Mouse (Mus musculus) forebrain, embryonic 10.5 days (tissue): Measurements from ENCODE around the gene Nptxr. TPM values are rescaled to one million over a fixed set of nuclear protein-coding genes. Genes with fewer than 3 reads are reported as not detected.

Experiments used
- DNase-seq: peaks from one replicate; pipeline ENCODE4 v3.0.0-alpha.2; 2017; ENCODE audit warnings: low spot score; ENCODE audit errors: extremely low spot score
- H3K27ac ChIP-seq: fragments of 300-500 bp; sonication (generic); 2 replicates; pipeline ENCODE4 v1.5.1; 2016; ENCODE audit warnings: mild to moderate bottlenecking
- H3K27me3 ChIP-seq: fragments of 300-500 bp; sonication (generic); 2 replicates; pipeline ENCODE4 v1.6.1; 2016; ENCODE audit warnings: mild to moderate bottlenecking; ENCODE audit not compliant: poor library complexity, severe bottlenecking
- H3K36me3 ChIP-seq: fragments of 300-500 bp; sonication (generic); replicated peaks from 2 replicates; pipeline ENCODE4 v1.6.1; 2016; ENCODE audit warnings: mild to moderate bottlenecking, moderate library complexity
- H3K4me1 ChIP-seq: fragments of 300-500 bp; sonication (generic); 2 replicates; pipeline ENCODE4 v1.6.1; 2016
- H3K4me3 ChIP-seq: fragments of 300-500 bp; sonication (generic); 2 replicates; pipeline ENCODE4 v1.5.1; 2016; ENCODE audit warnings: mild to moderate bottlenecking, moderate library complexity
- H3K9me3 ChIP-seq: fragments of 300-500 bp; sonication (generic); 2 replicates; pipeline ENCODE4 v1.6.1; 2016; ENCODE audit warnings: mild to moderate bottlenecking, moderate library complexity
- WGBS: fragments of 180-500 bp; shearing (Covaris S2); methylation state at CpG from one replicate; pipeline ENCODE4 v1.1.7; 2016; 5-methylcytosine and 5-hydroxymethylcytosine counted together
- polyA plus RNA-seq: library from polyadenylated mRNA; unstranded; fragments of >200 nt; fragmentation: Nextera tagmentation; extraction: Ambion mirVana; gene quantifications from 2 replicates; pipeline ENCODE4 v1.2.1, GENCODE M21; 2016

Nptxr gene
- polyA plus RNA-seq, 1 experiment from 2014 or later, result 1.6 TPM

DNA sequence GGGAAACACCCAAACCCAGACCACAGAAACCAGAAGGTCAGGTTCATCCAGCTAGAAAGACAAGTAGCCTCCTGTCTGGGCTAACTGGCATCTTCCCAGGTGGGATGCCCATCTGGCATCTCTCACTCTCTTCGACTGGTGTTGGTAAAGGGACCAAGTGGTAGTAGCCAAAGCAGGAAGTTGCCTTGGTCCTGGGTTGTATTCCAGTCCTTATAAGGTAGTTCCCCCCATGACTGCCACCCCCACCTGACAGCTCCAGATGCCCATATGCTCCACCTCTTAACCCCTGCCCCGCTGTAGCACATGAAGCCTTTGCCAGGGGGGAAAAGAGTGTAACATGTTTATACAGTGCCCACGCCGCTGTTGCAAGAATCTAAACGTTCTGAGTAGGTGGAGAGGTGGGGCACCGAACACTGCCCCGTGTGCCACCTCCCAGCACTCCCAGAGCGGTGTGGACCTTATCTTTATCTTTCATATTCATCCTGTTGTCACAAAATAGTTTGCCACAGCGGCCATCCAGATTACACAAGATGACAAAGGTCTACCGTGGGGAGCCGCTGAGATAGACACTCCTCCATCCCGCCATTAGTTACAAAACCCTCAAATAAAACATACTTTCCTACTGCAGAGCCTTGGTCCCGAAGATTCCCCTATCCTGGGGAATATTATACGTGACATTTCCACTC lies 63.2 kb downstream of the Nptxr start:
- Histone ChIP-seq H3K9me3 (no peaks in the 10 kb centered on the region), H3K4me1 (peaks cover 33% of the 10 kb centered on the region), H3K27ac (peak overlapping the region; percentile 94), H3K27me3 (0 out of 2 replicates have a peak, but pooled peaks cover 3% of the 10 kb centered on the region), H3K36me3 (peaks cover 35% of the 10 kb centered on the region), H3K4me3 (peak overlapping the region; percentile 96)
- WGBS, result 49% methylated on average over 14 of the region's 14 CpGs
- no peak for DNase-seq

DNA sequence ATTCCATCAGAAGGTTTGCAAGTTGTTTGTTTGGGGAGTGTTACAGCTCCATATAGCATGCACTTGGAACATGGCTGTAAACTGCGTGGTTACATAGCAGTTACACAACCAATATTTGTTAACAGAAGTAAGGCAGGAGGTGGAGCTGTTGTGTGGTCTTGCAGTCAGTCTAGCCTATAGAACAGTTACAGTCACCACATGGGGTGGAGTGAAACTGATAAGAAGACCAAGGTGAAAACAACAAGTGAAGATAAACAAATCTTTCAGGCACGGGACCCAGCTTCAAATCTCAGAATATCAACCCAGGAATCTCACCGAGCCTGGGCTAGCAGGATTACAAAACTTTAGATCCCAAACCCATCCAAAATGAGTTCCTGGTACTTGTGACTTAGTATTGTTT lies 63.8 kb downstream of the Nptxr start:
- Histone ChIP-seq H3K27ac (no peak overlapping the region), H3K36me3 (peaks cover 38% of the 10 kb centered on the region), H3K4me1 (peaks cover 35% of the 10 kb centered on the region), H3K27me3 (0 out of 2 replicates have a peak, but pooled peaks cover 3% of the 10 kb centered on the region), H3K9me3 (no peaks in the 10 kb centered on the region), H3K4me3 (peak overlapping the region; percentile 96)
- DNase-seq, result no peak
- WGBS, result 85% methylated on average over 3 of the region's 3 CpGs

Other genes starting within 250 kb of the Nptxr start
- gene Dmc1, start 199.7 kb downstream of the Nptxr start, polyA plus RNA-seq, result 1.2 and 1.8 TPM in 2 replicates
- gene Fam227a, start 145.8 kb downstream of the Nptxr start, polyA plus RNA-seq, result 1.8 and 2.5 TPM in 2 replicates
- gene Cby1, start 145.6 kb downstream of the Nptxr start, polyA plus RNA-seq, result 79.1 and 80.3 TPM in 2 replicates
- gene Tomm22, start 133.9 kb downstream of the Nptxr start, polyA plus RNA-seq, result 268 and 286 TPM in 2 replicates
- 16.6 and 18.6 TPM in 2 replicates for gene Josd1, start 116.8 kb downstream of the Nptxr start, polyA plus RNA-seq
- 48.3 and 52.5 TPM in 2 replicates for gene Gtpbp1, start 113.9 kb downstream of the Nptxr start, polyA plus RNA-seq
- gene Sun2, start 62.2 kb downstream of the Nptxr start, polyA plus RNA-seq, result 2.0 and 3.4 TPM in 2 replicates
- gene Dnal4, start 26.9 kb downstream of the Nptxr start, polyA plus RNA-seq, result 63.3 and 70.8 TPM in 2 replicates
- not detected in 2 replicates for gene Npcd, start 29.5 kb upstream of the Nptxr start, polyA plus RNA-seq
- gene Cbx6, start 29.9 kb upstream of the Nptxr start, polyA plus RNA-seq, result 21.6 and 22.3 TPM in 2 replicates
- gene Apobec3, start 86.9 kb upstream of the Nptxr start, polyA plus RNA-seq, result 9.2 and 11.0 TPM in 2 replicates
- gene Cbx7, start 166.4 kb upstream of the Nptxr start, polyA plus RNA-seq, result 2.8 and 3.9 TPM in 2 replicates
- 1.8 TPM in 2 replicates for gene Pdgfb, start 210.2 kb upstream of the Nptxr start, polyA plus RNA-seq